Mouse (Mus musculus): Measurements from ENCODE around the gene Fgr. TPM values are rescaled to one million over a fixed set of nuclear protein-coding genes. Genes with fewer than 3 reads are reported as not detected.

Fgr gene
- polyA plus RNA-seq, 1 experiment from 2014 or later, result 2.4 TPM

GRCm38 (mm10) chr4:133023636-133024035, 49.7 kb downstream of the Fgr start:
- no peaks in the 10 kb centered on the region for H3K27me3 ChIP-seq (replicated peaks; ENCODE audit: control insufficient read depth, insufficient read depth, low read length)
- no peak overlapping the region for H3K4me2 ChIP-seq (replicated peaks; ENCODE audit: low read depth)
- 88% methylated on average over 6 of the region's 6 CpGs for WGBS
- peaks cover 5% of the 10 kb centered on the region; the same call in 1 of the 2 replicates for H3K36me3 ChIP-seq (ENCODE audit: control insufficient read depth, insufficient read depth)
- H3K4me3 ChIP-seq (ENCODE audit: low read depth, low read length), result no peak overlapping the region
- TF ChIP-seq CTCF (IDR thresholded peaks at IDR 0.05; ENCODE audit: low read depth), result no peak
- H3K9me3 ChIP-seq (ENCODE audit: control insufficient read depth), result no peaks in the 10 kb centered on the region
- 0 out of 2 replicates have a peak, but pooled peaks cover 10% of the 10 kb centered on the region for H3K4me1 ChIP-seq (replicated peaks; ENCODE audit: control insufficient read depth, insufficient read depth, low read length)
- no peak overlapping the region for H3K27ac ChIP-seq (ENCODE audit: low read depth, low read length)
- ATAC-seq, result no peak
- no peak overlapping the region for H3K9ac ChIP-seq (ENCODE audit: low read depth, low read length)

DNA sequence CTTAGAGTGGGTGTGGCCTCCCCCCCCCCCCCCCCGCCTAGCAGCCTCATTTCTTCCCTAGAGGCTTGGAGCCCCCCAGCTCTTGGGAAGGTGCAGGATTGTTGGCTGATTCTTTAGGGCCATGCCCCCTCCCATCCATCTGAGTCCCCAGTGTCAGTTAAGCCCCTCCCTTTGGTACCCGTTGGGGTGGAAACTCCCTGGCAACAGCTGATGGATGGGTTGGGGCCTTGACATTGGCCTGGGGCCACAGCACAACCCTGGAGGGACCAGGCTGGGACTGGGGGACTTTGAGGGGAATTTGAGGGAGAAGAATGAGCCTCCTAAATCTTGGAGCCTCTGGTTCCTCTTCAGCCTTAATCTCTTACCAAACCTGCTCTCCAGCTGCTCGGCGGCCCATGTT, 50.5 kb downstream of the Fgr start:
- Histone ChIP-seq H3K27me3 (replicated peaks; ENCODE audit: control insufficient read depth, insufficient read depth, low read length) (no peaks in the 10 kb centered on the region), H3K4me1 (replicated peaks; ENCODE audit: control insufficient read depth, insufficient read depth, low read length) (0 out of 2 replicates have a peak, but pooled peaks cover 10% of the 10 kb centered on the region), H3K4me2 (replicated peaks; ENCODE audit: low read depth) (no peak overlapping the region), H3K9me3 (ENCODE audit: control insufficient read depth) (no peaks in the 10 kb centered on the region), H3K4me3 (ENCODE audit: low read depth, low read length) (no peak overlapping the region), H3K9ac (ENCODE audit: low read depth, low read length) (no peak overlapping the region), H3K27ac (ENCODE audit: low read depth, low read length) (no peak overlapping the region), H3K36me3 (ENCODE audit: control insufficient read depth, insufficient read depth) (peaks cover 5% of the 10 kb centered on the region; the same call in 1 of the 2 replicates)
- no peak for TF ChIP-seq CTCF (IDR thresholded peaks at IDR 0.05; ENCODE audit: low read depth)
- ATAC-seq, result no peak
- WGBS, result 37% methylated on average over 3 of the region's 4 CpGs

GRCm38 (mm10) chr4:133024969-133025685, 51.2 kb downstream of the Fgr start:
- no peaks in the 10 kb centered on the region for H3K27me3 ChIP-seq (replicated peaks; ENCODE audit: control insufficient read depth, insufficient read depth, low read length)
- peaks cover 5% of the 10 kb centered on the region; the same call in 1 of the 2 replicates for H3K36me3 ChIP-seq (ENCODE audit: control insufficient read depth, insufficient read depth)
- no peak overlapping the region for H3K4me3 ChIP-seq (ENCODE audit: low read depth, low read length)
- no peak overlapping the region for H3K27ac ChIP-seq (ENCODE audit: low read depth, low read length)
- H3K9ac ChIP-seq (ENCODE audit: low read depth, low read length), result no peak overlapping the region
- H3K4me2 ChIP-seq (replicated peaks; ENCODE audit: low read depth), result 0 out of 2 replicates have a peak overlapping the region, but pooled peaks have one; percentile 3
- ATAC-seq, result 0 out of 2 replicates have a peak, but pooled peaks have one; percentile 9
- WGBS, result 29% methylated on average over 10 of the region's 10 CpGs
- no peaks in the 10 kb centered on the region for H3K9me3 ChIP-seq (ENCODE audit: control insufficient read depth)
- no peak for TF ChIP-seq CTCF (IDR thresholded peaks at IDR 0.05; ENCODE audit: low read depth)
- H3K4me1 ChIP-seq (replicated peaks; ENCODE audit: control insufficient read depth, insufficient read depth, low read length), result 0 out of 2 replicates have a peak, but pooled peaks cover 10% of the 10 kb centered on the region

DNA sequence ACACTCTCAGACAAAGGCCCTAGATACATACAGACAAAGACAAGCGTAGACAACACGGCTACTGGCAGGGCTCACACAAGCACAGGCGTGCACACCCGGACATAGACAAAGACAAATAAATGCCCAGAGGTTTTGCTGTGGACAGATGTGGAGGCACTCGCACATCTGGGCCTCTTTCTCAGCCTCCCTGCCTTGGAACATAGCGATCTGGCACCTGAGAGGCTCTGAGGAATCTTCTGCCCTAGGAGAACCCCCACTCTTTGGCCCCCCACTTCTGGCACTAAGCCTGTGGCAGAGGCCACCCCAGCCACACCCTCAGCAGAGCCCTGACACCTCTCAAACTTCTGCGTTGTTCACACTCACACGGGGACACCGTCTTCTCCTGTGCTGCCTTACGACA, 52.4 kb downstream of the Fgr start:
- no peak overlapping the region for H3K27ac ChIP-seq (ENCODE audit: low read depth, low read length)
- no peak overlapping the region for H3K4me2 ChIP-seq (replicated peaks; ENCODE audit: low read depth)
- no peak for TF ChIP-seq CTCF (IDR thresholded peaks at IDR 0.05; ENCODE audit: low read depth)
- WGBS, result 73% methylated on average over 10 of the region's 10 CpGs
- H3K4me1 ChIP-seq (replicated peaks; ENCODE audit: control insufficient read depth, insufficient read depth, low read length), result 0 out of 2 replicates have a peak, but pooled peaks cover 10% of the 10 kb centered on the region
- no peak for ATAC-seq
- H3K4me3 ChIP-seq (ENCODE audit: low read depth, low read length), result no peak overlapping the region
- no peaks in the 10 kb centered on the region for H3K27me3 ChIP-seq (replicated peaks; ENCODE audit: control insufficient read depth, insufficient read depth, low read length)
- H3K36me3 ChIP-seq (ENCODE audit: control insufficient read depth, insufficient read depth), result peaks cover 3% of the 10 kb centered on the region; the same call in 1 of the 2 replicates
- H3K9me3 ChIP-seq (ENCODE audit: control insufficient read depth), result no peaks in the 10 kb centered on the region
- H3K9ac ChIP-seq (ENCODE audit: low read depth, low read length), result no peak overlapping the region

- Histone ChIP-seq H3K9me3 (ENCODE audit: control insufficient read depth) (no peaks in the 10 kb centered on the region), H3K4me3 (ENCODE audit: low read depth, low read length) (no peak overlapping the region), H3K4me2 (replicated peaks; ENCODE audit: low read depth) (no peak overlapping the region), H3K27ac (ENCODE audit: low read depth, low read length) (no peak overlapping the region), H3K4me1 (replicated peaks; ENCODE audit: control insufficient read depth, insufficient read depth, low read length) (0 out of 2 replicates have a peak, but pooled peaks cover 10% of the 10 kb centered on the region), H3K36me3 (ENCODE audit: control insufficient read depth, insufficient read depth) (peaks cover 3% of the 10 kb centered on the region; the same call in 1 of the 2 replicates), H3K27me3 (replicated peaks; ENCODE audit: control insufficient read depth, insufficient read depth, low read length) (no peaks in the 10 kb centered on the region), H3K9ac (ENCODE audit: low read depth, low read length) (no peak overlapping the region)
- no peak for ATAC-seq
- TF ChIP-seq CTCF (IDR thresholded peaks at IDR 0.05; ENCODE audit: low read depth), result peak; percentile 60
- WGBS, result 41% methylated on average over 2 of the region's 2 CpGs
Observed at GRCm38 (mm10) chr4:133026826-133027375, 53.0 kb downstream of the Fgr start.

DNA sequence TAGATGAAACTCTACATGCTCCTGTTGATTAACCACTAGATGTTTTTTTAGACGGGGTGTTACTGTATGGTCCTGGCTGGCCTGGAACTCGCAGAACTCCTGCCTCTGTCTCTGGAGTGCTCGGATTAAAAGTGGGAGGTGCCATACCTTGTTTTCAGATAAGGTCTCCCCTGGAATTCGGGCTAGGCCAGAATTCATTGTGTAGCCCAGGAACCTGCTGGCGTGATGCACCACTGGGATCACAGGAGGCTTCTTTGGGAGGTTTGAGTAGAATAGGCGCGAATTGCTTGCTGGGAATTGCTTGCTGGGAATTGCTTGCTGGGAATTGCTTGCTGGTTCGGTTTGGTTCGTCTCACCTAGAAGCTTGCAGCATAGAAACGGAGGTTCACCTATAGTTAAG, 53.8 kb downstream of the Fgr start:
- Histone ChIP-seq H3K27me3 (replicated peaks; ENCODE audit: control insufficient read depth, insufficient read depth, low read length) (no peaks in the 10 kb centered on the region), H3K9me3 (ENCODE audit: control insufficient read depth) (no peaks in the 10 kb centered on the region), H3K4me3 (ENCODE audit: low read depth, low read length) (no peak overlapping the region), H3K36me3 (ENCODE audit: control insufficient read depth, insufficient read depth) (peaks cover 1% of the 10 kb centered on the region; the same call in 1 of the 2 replicates), H3K4me2 (replicated peaks; ENCODE audit: low read depth) (no peak overlapping the region), H3K9ac (ENCODE audit: low read depth, low read length) (no peak overlapping the region), H3K27ac (ENCODE audit: low read depth, low read length) (no peak overlapping the region), H3K4me1 (replicated peaks; ENCODE audit: control insufficient read depth, insufficient read depth, low read length) (0 out of 2 replicates have a peak, but pooled peaks cover 10% of the 10 kb centered on the region)
- no peak for ATAC-seq
- WGBS, result 67% methylated on average over 10 of the region's 10 CpGs
- TF ChIP-seq CTCF (IDR thresholded peaks at IDR 0.05; ENCODE audit: low read depth), result no peak

Measured in intestine, postnatal 0 days (tissue).